Mouse (Mus musculus) embryonic stem cell, embryonic (primary cell): ENCODE measurements around the gene Gls2.

Experiments
- CTCF ChIA-PET, 4 experiments: fragments of 300-600 bp in 2 of 4; fragments of 350-600 bp in 2 of 4; sonication (Branson Sonifier 250); formaldehyde crosslinking; loops; one replicate each; lab custom pipeline; 2022; ENCODE audit warnings: inconsistent platforms in 2 of 4; lab: Charles Lee
- POLR2A ChIA-PET, 4 experiments: fragments of 300-600 bp in 2 of 4; fragments of 350-600 bp in 2 of 4; sonication (Branson Sonifier 250); formaldehyde crosslinking; loops; one replicate each; lab custom pipeline; 2022; ENCODE audit warnings: antibody characterized with exemption in 4 of 4, inconsistent platforms in 1 of 4; lab: Charles Lee

Gls2 gene

GRCm38 (mm10) chr10:128232420-128232985 is 38.2 kb downstream of the Gls2 start:
- POLR2A ChIA-PET = interaction anchor here in 3 of 4 experiments (0.6 to 6.3 kb wide), 39 partner anchors 9 to 334 kb away, joined by 3 to 52 read pairs (median 4); partner anchors contain the start of genes Stat2 (in 3 of the 3), Atp5b (in 2 of the 3), Gls2 (in 2 of the 3) and Pan2 (in 2 of the 3)
- CTCF ChIA-PET = interaction anchor here in 3 of 4 experiments (0.5 to 3.4 kb wide), 12 partner anchors 10 to 100 kb away, joined by 3 to 17 read pairs (median 4); partner anchors contain the start of genes Spryd4 (in 1 of the 3) and Stat2 (in 1 of the 3)

- ChIA-PET POLR2A (interaction anchor here in 3 of 4 experiments (0.6 to 4.4 kb wide), 13 partner anchors 10 to 394 kb away, joined by 3 to 26 read pairs (median 4); partner anchors contain the start of genes Myl6 (in 1 of the 3) and Spryd4 (in 1 of the 3)), CTCF (interaction anchor here in 2 of 4 experiments (0.5 to 0.6 kb wide), 2 partner anchors 11 to 600 kb away, joined by 3 to 5 read pairs; no protein-coding TSS in a partner anchor)
These were observed 42.1 kb downstream of the Gls2 start for GRCm38 (mm10) chr10:128236321-128236720.

GRCm38 (mm10) chr10:128237807-128238480 is 43.7 kb downstream of the Gls2 start:
- POLR2A ChIA-PET = interaction anchor here in 3 of 4 experiments (0.6 to 4.4 kb wide), 17 partner anchors 9 to 195 kb away, joined by 3 to 26 read pairs (median 4); partner anchors contain the start of genes Cnpy2 (in 2 of the 3), Nabp2 (in 1 of the 3), Rnf41 (in 1 of the 3) and Spryd4 (in 1 of the 3)

GRCm38 (mm10) chr10:128239140-128239539 is 44.9 kb downstream of the Gls2 start:
- ChIA-PET POLR2A (interaction anchor here in 2 of 4 experiments (0.6 to 4.4 kb wide), 19 partner anchors 9 to 309 kb away, joined by 3 to 26 read pairs (median 5); partner anchors contain the start of genes Gls2 (in 1 of the 2), Spryd4 (in 1 of the 2) and Zc3h10 (in 1 of the 2)), CTCF (interaction anchor here in 3 of 4 experiments (0.7 to 1.1 kb wide), 3 partner anchors 27 to 232 kb away, joined by 3 to 4 read pairs (median 3); no protein-coding TSS in a partner anchor)

More at GRCm38 (mm10) chr10:128237807-128238480, 43.7 kb downstream of the Gls2 start:
- CTCF ChIA-PET = interaction anchor here in 2 of 4 experiments (0.6 to 1.6 kb wide), 2 partner anchors 10 to 212 kb away, joined by 3 to 4 read pairs; no protein-coding TSS in a partner anchor

GRCm38 (mm10) chr10:128240131-128240530 is 45.9 kb downstream of the Gls2 start:
- CTCF ChIA-PET = no interaction called here
- POLR2A ChIA-PET = interaction anchor here in 3 of 4 experiments (0.6 to 4.4 kb wide), 16 partner anchors 8 to 157 kb away, joined by 3 to 26 read pairs (median 4); partner anchors contain the start of genes Atp5b (in 1 of the 3), Gls2 (in 1 of the 3), Spryd4 (in 1 of the 3) and Stat2 (in 1 of the 3)

- CTCF ChIA-PET = interaction anchor here in 3 of 4 experiments (0.7 to 1.4 kb wide), 5 partner anchors 10 to 67 kb away, joined by 3 to 5 read pairs (median 4); partner anchors contain the start of genes Stat2 (in 1 of the 3) and Timeless (in 1 of the 3)
- POLR2A ChIA-PET = interaction anchor here in 3 of 4 experiments (0.6 to 2.7 kb wide), 18 partner anchors 9 to 226 kb away, joined by 3 to 9 read pairs (median 4); partner anchors contain the start of genes Cnpy2 (in 2 of the 3), Apon (in 1 of the 3), Baz2a (in 1 of the 3) and Gls2 (in 1 of the 3)
These were observed 49.0 kb downstream of the Gls2 start for GRCm38 (mm10) chr10:128243252-128243651.

- CTCF ChIA-PET = no interaction called here
These were observed 49.9 kb downstream of the Gls2 start for GRCm38 (mm10) chr10:128244121-128244520.

GRCm38 (mm10) chr10:128247020-128247732 is 52.9 kb downstream of the Gls2 start:
- ChIA-PET CTCF (interaction anchor here in 3 of 4 experiments (0.5 to 1.7 kb wide), 15 partner anchors 9 to 264 kb away, joined by 3 to 6 read pairs (median 3); partner anchors contain the start of genes Stat2 (in 2 of the 3) and Baz2a (in 1 of the 3)), POLR2A (interaction anchor here (0.5 to 6.4 kb wide), 49 partner anchors 8 to 956 kb away, joined by 3 to 39 read pairs (median 4); partner anchors contain the start of genes Stat2 (in 3 of the 4), Gls2 (in 2 of the 4), Pan2 (in 2 of the 4) and Apof (in 1 of the 4))

More at GRCm38 (mm10) chr10:128244121-128244520, 49.9 kb downstream of the Gls2 start:
- POLR2A ChIA-PET = interaction anchor here in 2 of 4 experiments (0.6 to 2.6 kb wide), 8 partner anchors 9 to 152 kb away, joined by 3 to 8 read pairs (median 4); partner anchors contain the start of genes Apon (in 1 of the 2), Baz2a (in 1 of the 2) and Cnpy2 (in 1 of the 2)

GRCm38 (mm10) chr10:128250565-128250964 is 56.3 kb downstream of the Gls2 start:
- CTCF ChIA-PET = interaction anchor here in 3 of 4 experiments (0.5 to 0.9 kb wide), 3 partner anchors 16 to 191 kb away, joined by 3 to 4 read pairs (median 3); no protein-coding TSS in a partner anchor
- POLR2A ChIA-PET = interaction anchor here (1.0 to 6.4 kb wide), 14 partner anchors 8 to 297 kb away, joined by 3 to 39 read pairs (median 5); partner anchors contain the start of genes Stat2 (in 2 of the 4), Timeless (in 2 of the 4), Apof (in 1 of the 4) and Gls2 (in 1 of the 4)

GRCm38 (mm10) chr10:128253677-128254255 is 59.5 kb downstream of the Gls2 start, which contains the start of gene Apon:
Apon (plus strand) TSS chr10:128254096.
- POLR2A ChIA-PET = interaction anchor here in 3 of 4 experiments (0.7 to 3.4 kb wide), 6 partner anchors 10 to 460 kb away, joined by 3 to 18 read pairs (median 4); partner anchors contain the start of gene Stat2 (in 2 of the 3)
- CTCF ChIA-PET = no interaction called here

- ChIA-PET CTCF (interaction anchor here in 1 of 4 experiments (1.9 kb wide), 1 partner anchor 43 kb away, joined by 7 read pairs; no protein-coding TSS in a partner anchor), POLR2A (interaction anchor here in 2 of 4 experiments (0.6 to 2.5 kb wide), 9 partner anchors 9 to 1126 kb away, joined by 3 to 10 read pairs (median 5); partner anchors contain the start of genes Pan2 (in 2 of the 2) and Stat2 (in 1 of the 2))
These were observed 61.7 kb downstream of the Gls2 start for GRCm38 (mm10) chr10:128255925-128256324.

- ChIA-PET CTCF (interaction anchor here in 1 of 4 experiments (0.5 to 1.9 kb wide), 3 partner anchors 14 to 43 kb away, joined by 3 to 7 read pairs (median 3); partner anchors contain the start of gene Stat2), POLR2A (interaction anchor here in 3 of 4 experiments (0.5 to 2.5 kb wide), 10 partner anchors 9 to 1127 kb away, joined by 3 to 10 read pairs (median 6); partner anchors contain the start of genes Stat2 (in 2 of the 3), Gls2 (in 1 of the 3) and Pan2 (in 1 of the 3))
These were observed 62.1 kb downstream of the Gls2 start for GRCm38 (mm10) chr10:128256328-128256727.

GRCm38 (mm10) chr10:128258953-128259352 is 64.7 kb downstream of the Gls2 start:
- ChIA-PET CTCF (interaction anchor here in 1 of 4 experiments (0.8 to 1.5 kb wide), 2 partner anchors 12 to 37 kb away, joined by 3 to 7 read pairs; partner anchors contain the start of gene Stat2), POLR2A (interaction anchor here in 3 of 4 experiments (0.6 to 2.5 kb wide), 11 partner anchors 8 to 63 kb away, joined by 3 to 15 read pairs (median 3); partner anchors contain the start of genes Stat2 (in 2 of the 3), Cnpy2 (in 1 of the 3) and Pan2 (in 1 of the 3))
